Mouse (Mus musculus): Measurements from ENCODE around the gene Grb10. TPM values are rescaled to one million over a fixed set of nuclear protein-coding genes. Genes with fewer than 3 reads are reported as not detected.

Grb10 gene
- polyA plus RNA-seq, 1 experiment from 2014 or later = 638 TPM

- Histone ChIP-seq H3K27ac (no peak overlapping the region), H3K36me3 (no peaks in the 10 kb centered on the region), H3K9ac (no peak overlapping the region), H3K4me2 (replicated peaks) (no peak overlapping the region), H3K4me3 (no peak overlapping the region), H3K4me1 (no peaks in the 10 kb centered on the region), H3K9me3 (no peaks in the 10 kb centered on the region), H3K27me3 (no peaks in the 10 kb centered on the region)
- ATAC-seq (ENCODE audit: insufficient number of reproducible peaks, insufficient read depth, low FRiP score, low TSS enrichment) = no peak
- WGBS = 89% methylated on average over 4 of the region's 4 CpGs
Observed at GRCm38 (mm10) chr11:11989850-11990249, 48.6 kb downstream of the Grb10 start.

- H3K36me3 ChIP-seq = 0 out of 2 replicates have a peak, but pooled peaks cover 9% of the 10 kb centered on the region
- no peak overlapping the region for H3K4me3 ChIP-seq
- H3K9me3 ChIP-seq = no peaks in the 10 kb centered on the region
- H3K27ac ChIP-seq = no peak overlapping the region
- no peak for ATAC-seq (ENCODE audit: insufficient number of reproducible peaks, insufficient read depth, low FRiP score, low TSS enrichment)
- 88% methylated on average over 3 of the region's 3 CpGs for WGBS
- no peak overlapping the region for H3K9ac ChIP-seq
- H3K4me1 ChIP-seq = no peaks in the 10 kb centered on the region
- no peaks in the 10 kb centered on the region for H3K27me3 ChIP-seq
- H3K4me2 ChIP-seq (replicated peaks) = no peak overlapping the region
Observed at GRCm38 (mm10) chr11:11987233-11987632, 51.2 kb downstream of the Grb10 start.

GRCm38 (mm10) chr11:11978611-11979197 lies 59.8 kb downstream of the Grb10 start:
- no peak overlapping the region for H3K4me2 ChIP-seq (replicated peaks)
- no peaks in the 10 kb centered on the region for H3K4me1 ChIP-seq
- no peak overlapping the region for H3K9ac ChIP-seq
- ATAC-seq (ENCODE audit: insufficient number of reproducible peaks, insufficient read depth, low FRiP score, low TSS enrichment) = 0 out of 2 replicates have a peak, but pooled peaks have one; percentile 64
- no peak overlapping the region for H3K27ac ChIP-seq
- H3K9me3 ChIP-seq = no peaks in the 10 kb centered on the region
- 74% methylated on average over 5 of the region's 5 CpGs for WGBS
- no peak overlapping the region for H3K4me3 ChIP-seq
- no peaks in the 10 kb centered on the region for H3K27me3 ChIP-seq
- H3K36me3 ChIP-seq = no peaks in the 10 kb centered on the region

- H3K27me3 ChIP-seq = no peaks in the 10 kb centered on the region
- no peaks in the 10 kb centered on the region for H3K4me1 ChIP-seq
- no peaks in the 10 kb centered on the region for H3K9me3 ChIP-seq
- peaks cover 21% of the 10 kb centered on the region for H3K36me3 ChIP-seq
- no peak overlapping the region for H3K4me2 ChIP-seq (replicated peaks)
- 48% methylated on average over 10 of the region's 10 CpGs for WGBS
- no peak for ATAC-seq (ENCODE audit: insufficient number of reproducible peaks, insufficient read depth, low FRiP score, low TSS enrichment)
- H3K4me3 ChIP-seq = no peak overlapping the region
- H3K27ac ChIP-seq = no peak overlapping the region
- no peak overlapping the region for H3K9ac ChIP-seq
Observed at GRCm38 (mm10) chr11:11974591-11975255, 63.8 kb downstream of the Grb10 start.

- Histone ChIP-seq H3K9me3 (no peaks in the 10 kb centered on the region), H3K9ac (no peak overlapping the region), H3K27me3 (no peaks in the 10 kb centered on the region), H3K36me3 (peaks cover 26% of the 10 kb centered on the region), H3K4me1 (0 out of 2 replicates have a peak, but pooled peaks cover 4% of the 10 kb centered on the region), H3K27ac (0 out of 2 replicates have a peak overlapping the region, but pooled peaks have one; percentile 17), H3K4me2 (replicated peaks) (no peak overlapping the region), H3K4me3 (no peak overlapping the region)
- peak; percentile 10; the same call in 1 of the 2 replicates for ATAC-seq (ENCODE audit: insufficient number of reproducible peaks, insufficient read depth, low FRiP score, low TSS enrichment)
- WGBS = 42% methylated on average over 8 of the region's 8 CpGs
Observed at GRCm38 (mm10) chr11:11973366-11974014, 65.0 kb downstream of the Grb10 start.

GRCm38 (mm10) chr11:11972401-11973110 lies 65.9 kb downstream of the Grb10 start:
- peaks cover 29% of the 10 kb centered on the region for H3K36me3 ChIP-seq
- no peak for ATAC-seq (ENCODE audit: insufficient number of reproducible peaks, insufficient read depth, low FRiP score, low TSS enrichment)
- no peak overlapping the region for H3K4me2 ChIP-seq (replicated peaks)
- H3K9me3 ChIP-seq = no peaks in the 10 kb centered on the region
- H3K9ac ChIP-seq = no peak overlapping the region
- WGBS = 87% methylated on average over 6 of the region's 6 CpGs
- 0 out of 2 replicates have a peak overlapping the region, but pooled peaks have one; percentile 17 for H3K27ac ChIP-seq
- no peak overlapping the region for H3K4me3 ChIP-seq
- 0 out of 2 replicates have a peak, but pooled peaks cover 4% of the 10 kb centered on the region for H3K4me1 ChIP-seq
- H3K27me3 ChIP-seq = no peaks in the 10 kb centered on the region

GRCm38 (mm10) chr11:11970246-11970645 lies 68.2 kb downstream of the Grb10 start:
- no peak for ATAC-seq (ENCODE audit: insufficient number of reproducible peaks, insufficient read depth, low FRiP score, low TSS enrichment)
- H3K4me1 ChIP-seq = 0 out of 2 replicates have a peak, but pooled peaks cover 4% of the 10 kb centered on the region
- 94% methylated on average over 11 of the region's 11 CpGs for WGBS
- H3K4me3 ChIP-seq = no peak overlapping the region
- H3K27ac ChIP-seq = no peak overlapping the region
- no peaks in the 10 kb centered on the region for H3K9me3 ChIP-seq
- peaks cover 41% of the 10 kb centered on the region for H3K36me3 ChIP-seq
- H3K9ac ChIP-seq = no peak overlapping the region
- no peak overlapping the region for H3K4me2 ChIP-seq (replicated peaks)
- no peaks in the 10 kb centered on the region for H3K27me3 ChIP-seq

- peaks cover 6% of the 10 kb centered on the region; the same call in 1 of the 2 replicates for H3K4me1 ChIP-seq
- H3K9me3 ChIP-seq = no peaks in the 10 kb centered on the region
- ATAC-seq (ENCODE audit: insufficient number of reproducible peaks, insufficient read depth, low FRiP score, low TSS enrichment) = no peak
- H3K9ac ChIP-seq = no peak overlapping the region
- peak overlapping the region; percentile 65 for H3K27ac ChIP-seq
- no peak overlapping the region for H3K4me3 ChIP-seq
- 66% methylated on average over 6 of the region's 6 CpGs for WGBS
- peaks cover 47% of the 10 kb centered on the region for H3K36me3 ChIP-seq
- no peak overlapping the region for H3K4me2 ChIP-seq (replicated peaks)
- H3K27me3 ChIP-seq = no peaks in the 10 kb centered on the region
Observed at GRCm38 (mm10) chr11:11968830-11969229, 69.7 kb downstream of the Grb10 start.

GRCm38 (mm10) chr11:11967519-11967918 lies 71.0 kb downstream of the Grb10 start:
- H3K9ac ChIP-seq = no peak overlapping the region
- H3K27ac ChIP-seq = no peak overlapping the region
- H3K27me3 ChIP-seq = no peaks in the 10 kb centered on the region
- peaks cover 15% of the 10 kb centered on the region; the same call in 1 of the 2 replicates for H3K4me1 ChIP-seq
- WGBS = 84% methylated on average over 8 of the region's 8 CpGs
- ATAC-seq (ENCODE audit: insufficient number of reproducible peaks, insufficient read depth, low FRiP score, low TSS enrichment) = no peak
- no peak overlapping the region for H3K4me3 ChIP-seq
- peaks cover 46% of the 10 kb centered on the region for H3K36me3 ChIP-seq
- H3K9me3 ChIP-seq = no peaks in the 10 kb centered on the region
- H3K4me2 ChIP-seq (replicated peaks) = no peak overlapping the region

- no peak overlapping the region for H3K9ac ChIP-seq
- H3K9me3 ChIP-seq = no peaks in the 10 kb centered on the region
- peaks cover 34% of the 10 kb centered on the region for H3K36me3 ChIP-seq
- H3K4me1 ChIP-seq = peaks cover 27% of the 10 kb centered on the region
- no peaks in the 10 kb centered on the region for H3K27me3 ChIP-seq
- H3K4me3 ChIP-seq = no peak overlapping the region
- H3K4me2 ChIP-seq (replicated peaks) = no peak overlapping the region
- 0 out of 2 replicates have a peak overlapping the region, but pooled peaks have one; percentile 31 for H3K27ac ChIP-seq
- ATAC-seq (ENCODE audit: insufficient number of reproducible peaks, insufficient read depth, low FRiP score, low TSS enrichment) = no peak
- 87% methylated on average over 3 of the region's 3 CpGs for WGBS
Observed at GRCm38 (mm10) chr11:11966220-11966619, 72.3 kb downstream of the Grb10 start.

GRCm38 (mm10) chr11:11965501-11966125 lies 72.9 kb downstream of the Grb10 start:
- no peak overlapping the region for H3K4me3 ChIP-seq
- H3K27ac ChIP-seq = 0 out of 2 replicates have a peak overlapping the region, but pooled peaks have one; percentile 31
- H3K4me2 ChIP-seq (replicated peaks) = no peak overlapping the region
- ATAC-seq (ENCODE audit: insufficient number of reproducible peaks, insufficient read depth, low FRiP score, low TSS enrichment) = no peak
- 77% methylated on average over 12 of the region's 12 CpGs for WGBS
- H3K9ac ChIP-seq = no peak overlapping the region
- no peaks in the 10 kb centered on the region for H3K27me3 ChIP-seq
- peaks cover 34% of the 10 kb centered on the region for H3K36me3 ChIP-seq
- H3K9me3 ChIP-seq = no peaks in the 10 kb centered on the region
- H3K4me1 ChIP-seq = peaks cover 33% of the 10 kb centered on the region
